21 mouse cellular contexts compared by ENCODE assay signal in the genomic region with DNA sequence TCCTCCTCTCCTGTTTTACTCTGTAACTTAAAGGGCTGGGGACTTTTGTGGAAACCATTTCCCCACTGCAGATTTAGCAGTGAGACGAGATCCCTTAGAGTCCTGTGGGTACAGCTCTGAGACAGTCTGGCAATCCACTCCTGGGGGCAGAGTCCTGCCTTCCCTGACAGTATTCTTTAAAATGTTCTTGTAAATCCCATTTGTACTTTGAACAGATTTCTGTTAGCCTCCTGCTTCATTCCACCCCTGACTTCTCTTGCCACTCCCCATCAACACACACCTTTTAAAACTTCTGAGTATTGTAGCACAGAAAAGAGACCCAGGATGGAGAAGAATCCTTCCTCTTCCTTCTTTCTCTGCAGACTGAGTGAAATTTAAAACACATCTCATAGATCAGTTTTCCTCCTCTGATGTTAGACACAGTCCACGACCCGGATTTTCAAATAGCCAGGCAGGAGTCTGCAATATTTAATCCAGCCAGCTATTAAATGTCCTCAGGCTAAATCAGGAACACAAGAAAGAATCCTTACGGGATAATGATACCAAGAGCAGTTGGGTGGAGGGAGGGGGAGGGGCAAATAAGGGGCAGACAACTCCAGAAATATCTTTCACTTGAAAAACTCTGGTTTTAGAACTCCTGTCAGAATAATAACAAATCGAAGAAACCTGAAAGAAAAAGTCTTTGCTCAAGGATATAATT. TPM values are rescaled to one million over a fixed set of nuclear protein-coding genes. Genes with fewer than 3 reads are reported as not detected.
DNase-seq lines count a peak whose midpoint lies in the region; ATAC-seq and TF ChIP-seq lines count a peak whose summit lies in the region.
"Had no signal": no experiment of that assay in that cellular context is flagged by ENCODE, and none has a peak within 500 bp of the region (broad histone marks: within the 10 kb centered on the region; RNA-seq: fewer than 3 reads in every experiment).

No protein-coding gene starts in this region.

- no peak overlapping the region for H3K4me3 ChIP-seq in forebrain, embryonic 14.5 days (ENCODE audit: low read depth, low read length)
- H3K4me3 ChIP-seq in forebrain, embryonic 10.5 days: no peak overlapping the region
- no peak overlapping the region for H3K4me3 ChIP-seq in hindbrain, embryonic 12.5 days
- no peak overlapping the region for H3K4me3 ChIP-seq in hindbrain, postnatal 0 days (ENCODE audit: low read length)
- H3K4me3 ChIP-seq in embryonic facial prominence, embryonic 12.5 days: no peak overlapping the region
- H3K4me3 ChIP-seq in limb, embryonic 14.5 days (replicated peaks; ENCODE audit: low read length): no peak overlapping the region
- H3K4me3 ChIP-seq in kidney, adult 2 months (ENCODE audit: insufficient read depth, low read depth, low read length): no peak overlapping the region
- H3K4me3 ChIP-seq: liver, embryonic 12.5 days; lung, embryonic 15.5 days had no signal

- H3K9me3 ChIP-seq in forebrain, embryonic 14.5 days (replicated peaks; ENCODE audit: control insufficient read depth, low read length): no peaks in the 10 kb centered on the region
- H3K9me3 ChIP-seq in forebrain, embryonic 10.5 days: no peaks in the 10 kb centered on the region
- H3K9me3 ChIP-seq in hindbrain, embryonic 12.5 days (replicated peaks): no peaks in the 10 kb centered on the region
- H3K9me3 ChIP-seq in hindbrain, postnatal 0 days (ENCODE audit: low read length): no peaks in the 10 kb centered on the region
- no peaks in the 10 kb centered on the region for H3K9me3 ChIP-seq in embryonic facial prominence, embryonic 12.5 days
- H3K9me3 ChIP-seq in limb, embryonic 14.5 days (ENCODE audit: control insufficient read depth, low read length): no peaks in the 10 kb centered on the region
- H3K9me3 ChIP-seq: kidney, embryonic 15.5 days; liver, embryonic 12.5 days; lung, embryonic 15.5 days had no signal

- no peaks in the 10 kb centered on the region for H3K36me3 ChIP-seq in forebrain, embryonic 14.5 days (ENCODE audit: control insufficient read depth, insufficient read depth, low read length)
- H3K36me3 ChIP-seq in forebrain, embryonic 10.5 days (replicated peaks): no peaks in the 10 kb centered on the region
- H3K36me3 ChIP-seq in hindbrain, embryonic 12.5 days: no peaks in the 10 kb centered on the region
- no peaks in the 10 kb centered on the region for H3K36me3 ChIP-seq in hindbrain, postnatal 0 days (ENCODE audit: insufficient read depth, low read length)
- H3K36me3 ChIP-seq in embryonic facial prominence, embryonic 12.5 days: no peaks in the 10 kb centered on the region
- peaks cover 17% of the 10 kb centered on the region for H3K36me3 ChIP-seq in limb, embryonic 14.5 days (ENCODE audit: control insufficient read depth, insufficient read depth, low read length)
- H3K36me3 ChIP-seq in kidney, adult 2 months (ENCODE audit: control insufficient read depth, insufficient read depth, low read length): no peaks in the 10 kb centered on the region
- H3K36me3 ChIP-seq: kidney, embryonic 15.5 days; liver, embryonic 12.5 days; lung, embryonic 15.5 days had no signal

- H3K4me1 ChIP-seq in forebrain, embryonic 14.5 days (ENCODE audit: control insufficient read depth, insufficient read depth, low read length): no peaks in the 10 kb centered on the region
- peaks cover 46% of the 10 kb centered on the region for H3K4me1 ChIP-seq in forebrain, embryonic 10.5 days
- H3K4me1 ChIP-seq in hindbrain, embryonic 12.5 days: peaks cover 24% of the 10 kb centered on the region
- H3K4me1 ChIP-seq in hindbrain, postnatal 0 days (ENCODE audit: insufficient read depth, low read length): no peaks in the 10 kb centered on the region
- peaks cover 51% of the 10 kb centered on the region for H3K4me1 ChIP-seq in embryonic facial prominence, embryonic 12.5 days
- peaks cover 31% of the 10 kb centered on the region for H3K4me1 ChIP-seq in limb, embryonic 14.5 days (ENCODE audit: control insufficient read depth, insufficient read depth, low read length)
- no peaks in the 10 kb centered on the region for H3K4me1 ChIP-seq in kidney, adult 2 months (ENCODE audit: control insufficient read depth, insufficient read depth, low read length)
- H3K4me1 ChIP-seq: liver, embryonic 12.5 days had no signal

- no peak for TF ChIP-seq CTCF in hindbrain, postnatal 0 days (IDR thresholded peaks at IDR 0.05; ENCODE audit: low read depth)
- TF ChIP-seq CTCF in kidney, adult 2 months (conservative IDR thresholded peaks at IDR 0.05; ENCODE audit: insufficient read depth, insufficient read length, low read depth, low read length): no peak

- WGBS in forebrain, embryonic 14.5 days: 5% methylated on average over 5 of the region's 5 CpGs
- 5% methylated on average over 5 of the region's 5 CpGs for WGBS in forebrain, embryonic 10.5 days
- WGBS in hindbrain, embryonic 12.5 days: 9% methylated on average over 5 of the region's 5 CpGs
- WGBS in hindbrain, postnatal 0 days: 6% methylated on average over 5 of the region's 5 CpGs
- under 1% methylated on average over 5 of the region's 5 CpGs for WGBS in embryonic facial prominence, embryonic 12.5 days
- WGBS in limb, embryonic 14.5 days: 11% methylated on average over 5 of the region's 5 CpGs
- 13% methylated on average over 5 of the region's 5 CpGs for WGBS in kidney, adult 2 months

- DNase-seq in forebrain, embryonic 14.5 days (ENCODE audit: low spot score): peak; percentile 10
- DNase-seq in forebrain, embryonic 10.5 days (ENCODE audit: extremely low spot score, low spot score): no peak
- DNase-seq in hindbrain, postnatal 0 days (ENCODE audit: low spot score): no peak
- no peak for DNase-seq in limb, embryonic 14.5 days (ENCODE audit: low spot score)
- DNase-seq in kidney, adult 2 months: no peak
- DNase-seq: cerebellum, adult 11 months; gastrocnemius, postnatal 36 days; heart, postnatal 14 days; thymus, postnatal 36 days had no signal

- peaks cover 87% of the 10 kb centered on the region for H3K27me3 ChIP-seq in forebrain, embryonic 14.5 days (replicated peaks; ENCODE audit: control insufficient read depth, insufficient read depth, low read length)
- peaks cover 100% of the 10 kb centered on the region for H3K27me3 ChIP-seq in forebrain, embryonic 10.5 days (ENCODE audit: poor library complexity, severe bottlenecking)
- peaks cover 94% of the 10 kb centered on the region for H3K27me3 ChIP-seq in hindbrain, embryonic 12.5 days
- peaks cover 84% of the 10 kb centered on the region for H3K27me3 ChIP-seq in hindbrain, postnatal 0 days (ENCODE audit: insufficient read depth, low read length)
- H3K27me3 ChIP-seq in embryonic facial prominence, embryonic 12.5 days: no peaks in the 10 kb centered on the region
- peaks cover 4% of the 10 kb centered on the region; the same call in 1 of the 2 replicates for H3K27me3 ChIP-seq in limb, embryonic 14.5 days (ENCODE audit: control insufficient read depth, insufficient read depth, low read length)
- peaks cover 9% of the 10 kb centered on the region; the same call in 1 of the 2 replicates for H3K27me3 ChIP-seq in kidney, adult 2 months (replicated peaks; ENCODE audit: control insufficient read depth, insufficient read depth, low read length)
- H3K27me3 ChIP-seq: Patski had no signal

- H3K4me2 ChIP-seq in forebrain, embryonic 14.5 days (ENCODE audit: low read length): no peak overlapping the region
- H3K4me2 ChIP-seq in hindbrain, embryonic 12.5 days (replicated peaks): peak overlapping the region; percentile 47; the same call in 1 of the 2 replicates
- no peak overlapping the region for H3K4me2 ChIP-seq in hindbrain, postnatal 0 days (ENCODE audit: low read depth, low read length)
- H3K4me2 ChIP-seq in embryonic facial prominence, embryonic 12.5 days (replicated peaks): peak overlapping the region; percentile 74
- H3K4me2 ChIP-seq in limb, embryonic 14.5 days (replicated peaks; ENCODE audit: low read depth, low read length, severe bottlenecking): peak overlapping the region; percentile 73
- H3K4me2 ChIP-seq: liver, embryonic 12.5 days had no signal

- TF ChIP-seq POLR2A in limb, embryonic 14.5 days (IDR thresholded peaks at IDR 0.05; ENCODE audit: borderline replicate concordance, extremely low read depth, insufficient read depth, insufficient read length): no peak
- TF ChIP-seq POLR2A in kidney, adult 2 months (IDR thresholded peaks at IDR 0.05; ENCODE audit: low read depth, low read length): no peak

- H3K9ac ChIP-seq in forebrain, embryonic 14.5 days (ENCODE audit: low read length): no peak overlapping the region
- no peak overlapping the region for H3K9ac ChIP-seq in hindbrain, embryonic 12.5 days
- no peak overlapping the region for H3K9ac ChIP-seq in hindbrain, postnatal 0 days (replicated peaks; ENCODE audit: low read length)
- peak overlapping the region; percentile 70 for H3K9ac ChIP-seq in embryonic facial prominence, embryonic 12.5 days
- 0 out of 2 replicates have a peak overlapping the region, but pooled peaks have one; percentile 54 for H3K9ac ChIP-seq in limb, embryonic 14.5 days (ENCODE audit: low read depth, low read length, severe bottlenecking)
- H3K9ac ChIP-seq: kidney, embryonic 15.5 days; liver, embryonic 12.5 days; lung, embryonic 15.5 days had no signal

- no peak overlapping the region for H3K27ac ChIP-seq in forebrain, embryonic 14.5 days (ENCODE audit: low read depth, low read length)
- H3K27ac ChIP-seq in forebrain, embryonic 10.5 days: no peak overlapping the region
- H3K27ac ChIP-seq in hindbrain, embryonic 12.5 days: peak overlapping the region; percentile 30; the same call in 1 of the 2 replicates
- no peak overlapping the region for H3K27ac ChIP-seq in hindbrain, postnatal 0 days
- H3K27ac ChIP-seq in embryonic facial prominence, embryonic 12.5 days: peak overlapping the region; percentile 95
- peak overlapping the region; percentile 82; the same call in 1 of the 2 replicates for H3K27ac ChIP-seq in limb, embryonic 14.5 days (replicated peaks; ENCODE audit: low read depth, low read length)
- H3K27ac ChIP-seq in kidney, adult 2 months (ENCODE audit: insufficient read depth, low read depth, low read length): no peak overlapping the region
- H3K27ac ChIP-seq: kidney, embryonic 15.5 days; liver, embryonic 12.5 days; lung, embryonic 15.5 days had no signal

- ATAC-seq in forebrain, embryonic 14.5 days: no peak
- no peak for ATAC-seq in hindbrain, embryonic 12.5 days (ENCODE audit: low FRiP score)
- no peak for ATAC-seq in hindbrain, postnatal 0 days
- no peak for ATAC-seq in embryonic facial prominence, embryonic 12.5 days (ENCODE audit: insufficient number of reproducible peaks, insufficient read depth, low FRiP score, low TSS enrichment)
- no peak for ATAC-seq in limb, embryonic 14.5 days (ENCODE audit: low FRiP score, low read depth)
- no peak for ATAC-seq in CD4-positive, CD25-positive, alpha-beta regulatory T cell, adult 4 months
- ATAC-seq: liver, embryonic 12.5 days; Patski had no signal

RNA-seq across cellular contexts. Expression of a gene that starts 8.3 kb away (rescaled TPM):
- 0.69 and 0.96 TPM in 2 replicates for polyA plus RNA-seq in forebrain, embryonic 14.5 days (2014; fragmentation: Nextera tagmentation; extraction: Ambion mirVana)
- 9.1 and 12.1 TPM in 2 replicates for polyA plus RNA-seq in forebrain, embryonic 10.5 days (2016; fragmentation: Nextera tagmentation; extraction: Ambion mirVana)
- 30.9 and 37.0 TPM in 2 replicates for polyA plus RNA-seq in hindbrain, embryonic 12.5 days (2016; fragmentation: Nextera tagmentation; extraction: Ambion mirVana)
- total RNA-seq in hindbrain, postnatal 0 days (2014; rRNA removed): 1.5 and 3.7 TPM in 2 replicates
- polyA plus RNA-seq in hindbrain, postnatal 0 days (2015; fragmentation: Nextera tagmentation; extraction: Ambion mirVana): 1.1 TPM in 2 replicates
- 79.1 and 85.3 TPM in 2 replicates for polyA plus RNA-seq in embryonic facial prominence, embryonic 12.5 days (2016; fragmentation: Nextera tagmentation; extraction: Ambion mirVana)
- 259 and 340 TPM in 2 replicates for polyA plus RNA-seq in limb, embryonic 14.5 days (2012; rRNA removed)
- 69.7 and 82.4 TPM in 2 replicates for polyA plus RNA-seq in limb, embryonic 14.5 days (2014; fragmentation: Nextera tagmentation; extraction: Ambion mirVana)
- polyA plus RNA-seq in CD4-positive, CD25-positive, alpha-beta regulatory T cell, adult 4 months (2017; shearing (Covaris generic)): not detected
- 2.0 and 3.0 TPM in 2 replicates for polyA plus RNA-seq in kidney, adult 2 months (2012; rRNA removed)
- total RNA-seq: monocyte, adult 5-6 weeks; neutrophil, adult 5-6 weeks had no signal

RNA-seq across cellular contexts. Expression of a gene that starts 37.6 kb away (rescaled TPM):
- polyA plus RNA-seq in forebrain, embryonic 14.5 days (2014; fragmentation: Nextera tagmentation; extraction: Ambion mirVana): not detected in 2 replicates
- polyA plus RNA-seq in forebrain, embryonic 10.5 days (2016; fragmentation: Nextera tagmentation; extraction: Ambion mirVana): 0.30 and 0.55 TPM in 2 replicates
- 2.6 and 3.4 TPM in 2 replicates for polyA plus RNA-seq in hindbrain, embryonic 12.5 days (2016; fragmentation: Nextera tagmentation; extraction: Ambion mirVana)
- total RNA-seq in hindbrain, postnatal 0 days (2014; rRNA removed): 1.4 TPM in 1 of 2 replicates, not detected in the other
- polyA plus RNA-seq in hindbrain, postnatal 0 days (2015; fragmentation: Nextera tagmentation; extraction: Ambion mirVana): 0.16 and 0.28 TPM in 2 replicates
- 0.19 TPM in 1 of 2 replicates, not detected in the other for polyA plus RNA-seq in embryonic facial prominence, embryonic 12.5 days (2016; fragmentation: Nextera tagmentation; extraction: Ambion mirVana)
- not detected in 2 replicates for polyA plus RNA-seq in limb, embryonic 14.5 days (2012; rRNA removed)
- polyA plus RNA-seq in limb, embryonic 14.5 days (2014; fragmentation: Nextera tagmentation; extraction: Ambion mirVana): not detected in 2 replicates
- polyA plus RNA-seq in CD4-positive, CD25-positive, alpha-beta regulatory T cell, adult 4 months (2017; shearing (Covaris generic)): not detected
- not detected in 2 replicates for polyA plus RNA-seq in kidney, adult 2 months (2012; rRNA removed)
- total RNA-seq: gastrocnemius, postnatal 36 days; heart, postnatal 14 days; layer of hippocampus, adult 8-10 months; left cerebral cortex, adult 8-10 months; monocyte, adult 5-6 weeks; neutrophil, adult 5-6 weeks had no signal
- polyA plus RNA-seq: intestine, embryonic 14.5 days; kidney, embryonic 15.5 days; liver, embryonic 12.5 days; lung, embryonic 15.5 days; Patski had no signal

Comparison
In these comparisons a context has a peak if more than half of its experiments do, and no peak if none do; other contexts are left out.
1. H3K27ac ChIP-seq: peak in hindbrain, embryonic 12.5 days (single experiment), embryonic facial prominence, embryonic 12.5 days (single experiment) and limb, embryonic 14.5 days (single experiment); none in forebrain, embryonic 14.5 days (single experiment), forebrain, embryonic 10.5 days (single experiment), hindbrain, postnatal 0 days (single experiment) and kidney, adult 2 months (single experiment).
2. H3K4me2 ChIP-seq: peak in hindbrain, embryonic 12.5 days (single experiment), embryonic facial prominence, embryonic 12.5 days (single experiment) and limb, embryonic 14.5 days (single experiment); none in forebrain, embryonic 14.5 days (single experiment) and hindbrain, postnatal 0 days (single experiment).
3. H3K9ac ChIP-seq: peak in embryonic facial prominence, embryonic 12.5 days (single experiment) and limb, embryonic 14.5 days (single experiment); none in forebrain, embryonic 14.5 days (single experiment), hindbrain, embryonic 12.5 days (single experiment) and hindbrain, postnatal 0 days (single experiment).